Mouse (Mus musculus): ENCODE measurements around the gene Wfikkn2.
"Not testable (repeated sequence)": the region's sequence is repeated elsewhere in the genome, so short reads cannot be mapped to it uniquely, and the experiment has no call there.

Gene Wfikkn2

DNA sequence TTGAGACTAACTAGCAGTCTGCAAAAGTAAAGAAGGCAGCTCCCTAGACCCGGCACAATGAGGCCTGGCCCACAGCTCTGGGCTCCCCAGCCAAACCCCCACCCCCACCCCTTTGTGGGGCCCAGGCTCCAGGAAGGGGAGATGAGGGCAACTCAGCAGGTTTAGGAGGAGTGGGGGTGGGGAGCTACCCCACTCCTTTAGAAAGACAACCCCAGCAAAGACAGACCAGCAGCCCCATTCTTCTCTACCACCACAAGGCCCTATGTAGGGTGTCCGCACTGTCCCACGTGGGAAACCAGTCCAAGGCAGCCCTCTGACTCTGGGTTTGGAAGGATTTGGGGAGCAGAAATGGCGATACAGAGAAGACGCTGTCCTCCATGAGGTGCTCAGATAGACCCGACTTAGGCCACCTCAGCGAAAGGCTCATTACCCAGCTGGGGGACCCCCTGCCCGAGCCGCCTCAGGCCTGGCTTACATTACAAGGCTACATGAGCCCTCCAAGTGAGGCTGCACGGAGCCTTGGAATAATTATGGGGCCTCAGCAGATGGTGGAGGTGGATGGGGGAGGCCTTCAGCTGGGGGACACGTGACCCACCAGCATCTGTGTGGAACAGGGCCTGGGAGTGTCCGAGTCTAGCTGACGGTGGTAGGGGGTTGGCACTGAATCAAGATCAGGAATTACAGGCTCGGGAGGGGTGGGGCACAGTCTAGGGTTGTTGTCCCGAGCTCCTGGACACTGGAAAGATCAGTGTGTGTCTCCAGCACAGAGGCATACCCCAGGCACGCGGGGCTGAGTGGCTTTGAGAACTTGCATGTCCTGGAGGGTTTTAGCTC lies at the start of gene Wfikkn2:
Gene Wfikkn2 (minus strand): TSS at position 51 of the 834 bp plus-strand sequence.
- DNase-seq (ENCODE audit: low spot score in 2 of 2), result no peak

- no peak for DNase-seq (ENCODE audit: low spot score in 2 of 2)
These were observed 49.4 kb upstream of the Wfikkn2 start for GRCm38 (mm10) chr11:94294996-94295845.

DNA sequence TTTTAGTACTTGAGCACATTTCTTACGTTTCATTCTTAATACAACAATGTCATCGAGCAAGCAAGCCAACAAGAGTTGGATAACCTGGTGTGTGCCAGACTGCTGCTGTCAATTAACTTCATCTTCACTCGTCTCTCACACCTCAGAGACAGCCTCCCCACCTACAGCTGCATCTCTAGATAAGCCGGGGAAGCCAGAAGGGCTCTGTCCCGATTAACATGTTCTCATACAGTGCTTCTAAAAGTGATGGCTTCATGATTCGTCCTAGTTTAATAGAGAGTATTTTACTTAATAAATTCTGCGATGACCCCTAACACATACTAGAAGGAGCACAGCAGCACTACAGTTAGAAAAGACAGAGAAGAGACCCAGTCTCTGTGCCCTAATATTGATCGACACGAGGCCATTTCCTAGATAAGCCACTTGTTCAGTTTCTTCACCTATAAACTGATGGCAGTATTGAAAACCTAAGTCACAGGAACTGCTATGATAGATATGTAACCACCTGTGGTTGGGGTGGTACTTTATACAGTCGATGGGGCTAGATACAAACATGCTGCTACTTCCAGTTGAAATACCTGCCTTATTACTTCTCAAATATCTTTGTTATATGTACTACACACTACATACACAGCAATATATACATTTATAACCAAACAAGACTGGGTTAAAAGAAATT lies 44.4 kb upstream of the Wfikkn2 start:
- DNase-seq (ENCODE audit: low spot score in 2 of 2), result no peak

- DNase-seq (ENCODE audit: low spot score in 2 of 2), result no peak
These were observed 41.3 kb upstream of the Wfikkn2 start for GRCm38 (mm10) chr11:94287105-94287504.

GRCm38 (mm10) chr11:94285886-94286574 lies 40.2 kb upstream of the Wfikkn2 start:
- DNase-seq (ENCODE audit: low spot score in 2 of 2), result no peak

DNA sequence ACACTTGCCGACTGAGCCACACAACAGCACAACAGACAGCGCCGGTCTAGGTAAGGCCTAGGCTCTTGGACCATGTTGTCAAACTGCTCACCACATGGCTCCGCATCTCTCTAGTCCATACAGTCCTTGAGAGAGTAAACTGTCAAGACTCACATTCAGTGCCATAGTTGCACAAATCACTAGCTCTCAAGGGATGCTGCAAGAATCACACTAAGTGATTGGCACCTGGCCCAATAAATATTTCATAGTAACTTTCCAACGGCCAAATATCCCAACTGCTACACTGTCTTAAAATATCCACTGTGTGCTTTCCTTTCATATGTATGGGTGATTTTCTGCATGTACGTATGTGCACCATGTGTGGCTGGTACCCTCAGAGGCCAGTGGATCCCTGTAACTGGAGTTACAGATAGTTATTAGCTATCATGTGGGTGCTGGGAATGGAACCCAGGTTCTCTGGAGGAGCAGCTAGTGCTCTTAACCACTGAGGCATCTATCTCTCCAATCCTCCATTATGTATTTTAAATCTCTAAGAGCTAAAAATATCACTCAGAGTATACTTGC lies 37.8 kb upstream of the Wfikkn2 start:
- no peak for DNase-seq (ENCODE audit: low spot score in 2 of 2)

DNA sequence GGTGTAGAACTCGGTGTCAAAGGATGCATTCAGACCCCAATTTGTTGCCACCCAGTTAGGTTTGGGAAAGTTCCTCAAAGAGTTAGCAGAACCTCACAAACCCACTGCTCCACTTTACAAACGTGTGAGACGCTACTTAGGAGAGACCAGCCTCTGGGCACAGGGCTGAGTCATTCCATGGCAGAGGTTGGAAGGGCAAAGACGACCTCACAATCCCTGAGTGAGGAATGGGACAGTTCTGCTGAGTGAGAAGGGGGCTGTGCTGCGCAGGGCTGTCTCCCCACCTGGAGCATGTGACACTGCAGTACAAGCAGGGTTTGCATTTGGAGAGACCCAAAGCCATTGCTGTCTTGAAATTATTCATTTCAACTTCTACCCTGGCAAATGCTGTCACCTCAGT lies 36.5 kb upstream of the Wfikkn2 start:
- no peak for DNase-seq (ENCODE audit: low spot score in 2 of 2)

DNA sequence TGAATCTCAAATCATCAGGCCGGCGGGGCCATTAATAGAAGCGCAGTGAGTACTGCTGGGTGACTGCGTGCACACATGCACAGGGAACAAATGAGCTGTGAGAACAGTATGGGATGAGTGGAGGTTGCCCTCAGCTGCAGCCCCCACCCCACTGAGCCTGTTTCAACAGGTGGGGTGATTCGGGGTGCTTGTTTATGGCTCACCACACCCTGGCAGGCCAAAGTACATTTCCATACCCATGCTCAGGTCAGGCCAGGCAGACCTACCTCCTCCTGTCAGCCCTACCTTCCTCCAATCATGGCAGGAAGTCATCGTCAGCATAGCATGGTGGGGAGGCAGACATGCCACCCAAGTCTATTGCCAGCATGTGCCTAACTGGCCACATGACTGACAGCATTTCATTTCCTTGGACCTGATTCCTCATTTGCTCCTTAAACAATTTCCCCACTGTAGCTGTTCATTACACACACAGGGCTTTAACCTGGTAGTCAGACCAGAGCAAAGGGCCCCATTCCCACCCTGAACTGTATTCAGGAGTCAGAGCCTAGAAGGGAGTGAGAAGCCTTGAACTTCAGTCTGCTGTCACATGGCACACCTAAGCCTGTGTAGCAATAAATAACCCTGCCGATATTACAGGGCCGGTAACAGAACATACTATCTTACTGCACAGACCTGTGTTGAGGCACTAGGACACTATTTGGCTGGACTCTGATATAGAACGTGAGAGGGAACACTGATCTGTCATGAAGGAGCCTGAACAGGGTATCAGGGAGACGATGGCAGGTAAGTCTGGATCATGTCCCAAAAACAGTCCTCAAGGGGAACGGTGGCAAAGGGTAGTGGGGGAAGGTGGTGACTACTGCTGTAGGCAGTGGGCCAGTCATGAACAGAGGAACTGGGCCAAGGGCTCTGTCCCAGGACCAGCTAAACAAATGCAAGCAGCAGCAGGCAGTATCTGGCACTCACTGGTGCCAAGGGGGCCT lies 35.7 kb upstream of the Wfikkn2 start, which contains the start of gene Gm21885:
Gene Gm21885 (plus strand): TSS at position 675 of the 983 bp plus-strand sequence.
- no peak for DNase-seq (ENCODE audit: low spot score in 2 of 2)

DNA sequence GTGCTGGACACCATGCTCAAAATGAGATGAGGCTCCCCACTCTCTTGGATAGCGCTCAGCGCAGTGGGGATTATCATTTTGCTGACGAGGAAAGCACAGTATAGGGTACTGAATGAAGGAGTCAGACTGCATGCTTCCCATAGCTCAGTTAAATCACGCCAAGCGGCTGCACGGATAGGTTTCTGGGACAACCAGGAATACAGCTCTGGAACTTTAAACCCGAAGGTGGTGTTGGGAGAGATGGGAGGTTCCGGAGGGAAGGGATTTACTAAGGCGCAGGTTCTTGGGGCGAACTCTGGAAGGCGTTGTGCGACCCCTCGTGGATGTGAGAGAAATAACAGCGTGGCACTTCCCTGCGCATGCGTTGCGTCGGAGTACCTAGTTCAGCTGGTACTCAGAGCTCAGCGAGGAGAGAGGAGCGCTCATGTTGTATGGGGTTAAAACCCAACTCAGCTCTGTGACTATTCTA lies 31.1 kb upstream of the Wfikkn2 start:
- peak; percentile 85 to 88 for DNase-seq (ENCODE audit: low spot score in 2 of 2)

DNA sequence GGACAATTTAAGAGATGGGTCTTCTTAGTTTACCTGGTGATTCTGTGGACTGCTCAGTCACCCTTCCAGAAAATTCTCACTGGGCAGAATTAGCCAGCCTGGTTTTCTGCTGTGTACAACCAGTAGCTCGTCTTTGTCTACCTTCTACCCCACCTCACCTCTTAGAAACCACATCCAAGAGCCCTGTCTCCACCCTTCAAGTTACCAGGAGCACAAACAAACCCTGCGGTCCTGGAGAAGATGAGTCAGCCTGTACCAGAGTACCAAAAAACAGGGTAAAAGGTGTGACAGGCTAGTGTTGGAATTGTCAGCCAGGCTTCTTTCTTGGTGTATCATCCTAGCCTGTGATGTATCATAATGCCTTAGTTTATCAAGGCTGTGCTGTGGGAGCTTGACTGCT lies 29.9 kb upstream of the Wfikkn2 start:
- no peak for DNase-seq (ENCODE audit: low spot score in 2 of 2)

DNA sequence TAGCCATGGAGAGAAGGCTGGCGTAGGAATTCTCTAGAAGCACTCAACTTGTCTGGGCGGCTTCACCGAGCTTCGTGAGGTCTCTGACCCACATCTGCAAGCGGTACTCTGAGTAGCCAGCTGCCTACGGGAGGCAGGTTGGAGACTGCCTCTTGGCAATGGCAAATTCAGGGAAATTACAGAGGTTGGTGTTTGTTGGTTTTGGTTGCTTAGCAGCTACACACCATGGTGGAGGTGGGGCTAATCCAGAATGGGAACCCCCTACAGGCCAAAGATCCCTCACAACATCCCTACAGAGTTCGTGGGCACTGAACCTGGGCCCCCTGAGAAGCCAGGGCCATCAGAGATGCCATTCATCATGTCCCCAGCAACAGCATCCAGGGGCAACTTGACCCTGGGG lies 29.4 kb upstream of the Wfikkn2 start:
- DNase-seq (ENCODE audit: low spot score in 2 of 2), result no peak

- DNase-seq (ENCODE audit: low spot score in 2 of 2), result no peak
These were observed 28.5 kb upstream of the Wfikkn2 start for GRCm38 (mm10) chr11:94274206-94274867.

- no peak for DNase-seq (ENCODE audit: low spot score in 2 of 2)
These were observed 27.4 kb upstream of the Wfikkn2 start for GRCm38 (mm10) chr11:94272960-94273927.

- no peak for DNase-seq (ENCODE audit: low spot score in 2 of 2)
These were observed 25.2 kb upstream of the Wfikkn2 start for GRCm38 (mm10) chr11:94271015-94271414.

DNA sequence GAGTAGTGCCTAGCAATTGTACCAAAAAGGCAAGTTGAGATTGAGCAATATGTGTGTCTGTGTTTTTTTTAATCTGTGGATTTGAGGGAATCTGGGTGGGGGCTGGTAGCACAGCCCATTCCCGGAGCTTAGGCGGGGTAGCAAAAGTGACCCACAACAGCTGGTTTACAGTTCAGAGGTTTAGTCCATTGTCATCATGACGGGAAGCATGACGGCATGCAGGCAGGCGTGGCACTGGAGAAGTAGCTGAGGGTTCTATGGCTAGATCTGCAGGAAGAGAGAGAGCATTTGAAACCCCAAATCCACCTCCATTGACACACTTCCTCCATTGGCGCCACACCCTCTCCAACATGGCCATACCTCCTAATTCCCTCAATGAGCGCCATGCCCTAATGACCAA lies 24.1 kb upstream of the Wfikkn2 start:
- DNase-seq (ENCODE audit: low spot score in 2 of 2), result no peak

DNA sequence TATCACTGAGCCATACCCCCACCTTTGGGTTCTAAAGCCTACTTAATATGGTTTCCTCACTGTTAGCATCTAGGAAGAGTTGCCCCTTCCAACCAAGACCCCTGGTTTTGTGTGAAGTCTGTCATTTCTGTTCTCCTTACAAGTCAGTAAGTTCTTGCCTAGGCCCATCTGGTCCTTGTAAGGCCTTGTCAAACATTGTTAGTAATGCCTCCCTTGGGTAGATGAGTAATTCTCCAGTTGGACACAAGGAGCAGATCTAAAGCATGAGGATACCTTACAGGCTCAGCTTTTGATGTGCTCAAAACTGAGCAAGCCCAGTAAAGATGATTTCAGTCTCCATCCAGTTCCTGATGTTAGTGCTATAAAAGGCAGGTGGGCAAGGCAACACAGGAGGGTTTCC lies 23.0 kb upstream of the Wfikkn2 start:
- DNase-seq (ENCODE audit: low spot score in 2 of 2), result no peak

DNA sequence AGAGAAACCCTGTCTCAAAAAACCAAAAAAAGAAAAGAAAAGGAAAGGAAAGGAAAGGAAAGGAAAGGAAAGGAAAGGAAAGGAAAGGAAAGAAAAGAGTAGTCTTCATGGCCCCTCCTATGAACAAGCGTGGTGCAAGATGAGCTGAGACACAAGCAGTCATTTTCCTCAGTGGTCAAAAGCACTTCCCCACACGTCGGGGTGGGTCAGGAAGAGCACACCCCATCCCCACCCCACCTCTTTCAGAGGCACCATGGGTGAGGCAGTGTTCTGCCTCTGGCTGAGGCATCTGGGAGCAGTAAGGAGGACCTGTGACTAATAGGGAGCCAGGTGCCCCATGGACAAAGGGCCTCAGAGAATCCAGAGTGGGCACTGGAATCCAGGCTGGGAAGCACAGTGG lies 20.4 kb upstream of the Wfikkn2 start:
- DNase-seq (ENCODE audit: low spot score in 2 of 2), result not testable (repeated sequence)

DNA sequence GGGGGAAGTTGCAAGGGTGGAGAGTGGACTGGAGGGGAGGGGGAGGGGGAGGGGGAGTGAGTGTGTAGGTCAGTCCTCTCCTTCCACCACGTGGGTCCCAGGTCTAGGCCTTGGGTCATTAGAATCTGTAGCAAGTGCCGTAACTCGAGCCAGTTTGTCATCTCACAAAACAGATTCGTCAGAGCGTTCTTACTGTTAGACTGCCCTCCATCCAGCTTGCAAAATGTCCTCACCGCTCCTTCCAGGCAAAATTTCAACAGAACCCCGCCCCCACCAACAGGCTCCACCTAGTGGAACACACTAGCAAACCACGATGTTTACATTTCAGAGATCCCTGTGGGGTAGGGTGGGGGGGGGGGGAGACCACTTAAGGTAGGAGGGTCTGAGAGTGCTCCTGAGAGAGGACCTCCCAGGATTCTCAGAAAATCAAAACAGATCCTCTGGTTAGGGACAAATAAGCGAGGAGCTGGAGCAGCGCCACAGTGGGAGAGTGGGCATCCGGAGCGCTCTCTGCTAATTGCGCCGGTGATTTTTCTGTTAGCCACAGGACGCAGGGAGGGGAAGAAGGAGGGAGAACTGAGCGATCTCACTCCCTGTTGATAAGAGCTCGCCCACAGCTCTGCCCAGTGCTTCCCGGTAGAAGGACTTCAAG lies 19.5 kb upstream of the Wfikkn2 start:
- DNase-seq (ENCODE audit: low spot score in 2 of 2), result no peak

Data from frontal cortex, postnatal 14 days (tissue).